Mouse (Mus musculus) embryonic facial prominence, embryonic 14.5 days (tissue): Measurements from ENCODE around the gene Ccdc153. TPM values are rescaled to one million over a fixed set of nuclear protein-coding genes. Genes with fewer than 3 reads are reported as not detected.

Source experiments
- ATAC-seq: fragments of 200-750 bp; cut with Nextera tagmentation; 2 replicates; pipeline ENCODE4 v1.8.0; 2017; ENCODE audit warnings: low read depth, moderate number of reproducible peaks, moderate TSS enrichment
- DNase-seq: peaks from one replicate; pipeline ENCODE4 v3.0.0-alpha.2; 2015; ENCODE audit warnings: low spot score
- H3K27ac ChIP-seq: fragments of 300-500 bp; sonication (generic); replicated peaks from 2 replicates; pipeline ENCODE4 v1.5.1; 2014; ENCODE audit warnings: low read depth, mild to moderate bottlenecking, low read length, moderate library complexity
- H3K27me3 ChIP-seq: fragments of 300-500 bp; sonication (generic); replicated peaks from 2 replicates; pipeline ENCODE4 v1.6.1; 2014; ENCODE audit warnings: low read length; ENCODE audit not compliant: control insufficient read depth, insufficient read depth
- H3K36me3 ChIP-seq: fragments of 300-500 bp; sonication (generic); 2 replicates; pipeline ENCODE4 v1.6.1; 2014; ENCODE audit warnings: low read length, mixed read lengths; ENCODE audit not compliant: control insufficient read depth, insufficient read depth
- H3K4me1 ChIP-seq: fragments of 300-500 bp; sonication (generic); 2 replicates; pipeline ENCODE4 v1.6.1; 2014; ENCODE audit warnings: antibody characterized with exemption, low read length; ENCODE audit not compliant: control insufficient read depth, insufficient read depth
- H3K4me2 ChIP-seq: fragments of 300-500 bp; sonication (generic); 2 replicates; pipeline ENCODE4 v1.6.1; 2014; ENCODE audit warnings: low read depth, mild to moderate bottlenecking, low read length, moderate library complexity, mixed read lengths
- H3K4me3 ChIP-seq: fragments of 300-500 bp; sonication (generic); 2 replicates; pipeline ENCODE4 v1.5.1; 2014; ENCODE audit warnings: low read depth, mild to moderate bottlenecking, low read length
- H3K9ac ChIP-seq: fragments of 300-500 bp; sonication (generic); 2 replicates; pipeline ENCODE4 v1.6.1; 2014; ENCODE audit warnings: low read depth, mild to moderate bottlenecking, low read length, moderate library complexity, mixed read lengths
- H3K9me3 ChIP-seq: fragments of 300-500 bp; sonication (generic); 2 replicates; pipeline ENCODE4 v1.6.1; 2016; ENCODE audit warnings: low read length; ENCODE audit not compliant: control insufficient read depth
- WGBS: fragments of 180-500 bp; shearing (Covaris S2); extraction: QIAGEN DNeasy Blood & Tissue Kit; methylation state at CpG from one replicate; pipeline ENCODE4 v1.1.7; 2014; 5-methylcytosine and 5-hydroxymethylcytosine counted together
- polyA plus RNA-seq: library from polyadenylated mRNA; unstranded; fragments of >200 nt; fragmentation: Nextera tagmentation; extraction: Ambion mirVana; gene quantifications from 2 replicates; pipeline ENCODE4 v1.2.1, GENCODE M21; 2014

Ccdc153 gene
- polyA plus RNA-seq, 1 experiment from 2014 or later = 10.0 TPM

GRCm38 (mm10) chr9:44247907-44248306, 7.4 kb downstream of the Ccdc153 start:
- Histone ChIP-seq H3K4me2 (no peak overlapping the region), H3K9me3 (no peaks in the 10 kb centered on the region), H3K27me3 (no peaks in the 10 kb centered on the region), H3K9ac (no peak overlapping the region), H3K36me3 (no peaks in the 10 kb centered on the region), H3K27ac (no peak overlapping the region), H3K4me1 (no peaks in the 10 kb centered on the region), H3K4me3 (no peak overlapping the region)
- WGBS = 82% methylated on average over 6 of the region's 6 CpGs
- DNase-seq (no peak), ATAC-seq (no peak)

- no peak overlapping the region for H3K4me2 ChIP-seq
- peaks cover 8% of the 10 kb centered on the region for H3K4me1 ChIP-seq
- peak; percentile 87 for ATAC-seq
- no peak overlapping the region for H3K4me3 ChIP-seq
- H3K36me3 ChIP-seq = no peaks in the 10 kb centered on the region
- H3K9me3 ChIP-seq = no peaks in the 10 kb centered on the region
- WGBS = 52% methylated on average over 26 of the region's 26 CpGs
- no peaks in the 10 kb centered on the region for H3K27me3 ChIP-seq
- DNase-seq = peak; percentile 75
- H3K9ac ChIP-seq = no peak overlapping the region
- no peak overlapping the region for H3K27ac ChIP-seq
Observed at GRCm38 (mm10) chr9:44249181-44250146, 9.0 kb downstream of the Ccdc153 start.

GRCm38 (mm10) chr9:44250445-44250844, 10.0 kb downstream of the Ccdc153 start:
- no peak overlapping the region for H3K4me3 ChIP-seq
- no peaks in the 10 kb centered on the region for H3K27me3 ChIP-seq
- H3K4me2 ChIP-seq = no peak overlapping the region
- H3K36me3 ChIP-seq = no peaks in the 10 kb centered on the region
- H3K27ac ChIP-seq = no peak overlapping the region
- no peaks in the 10 kb centered on the region for H3K9me3 ChIP-seq
- 79% methylated on average over 4 of the region's 4 CpGs for WGBS
- ATAC-seq = no peak
- no peak for DNase-seq
- H3K4me1 ChIP-seq = peaks cover 16% of the 10 kb centered on the region
- H3K9ac ChIP-seq = no peak overlapping the region

GRCm38 (mm10) chr9:44251314-44251713, 10.8 kb downstream of the Ccdc153 start, which contains the start of gene Pdzd3:
TSS of gene Pdzd3 (minus strand) at chr9:44251471.
- no peak within 1 kb of the TSS for H3K27ac ChIP-seq
- H3K4me2 ChIP-seq = no peak within 1 kb of the TSS
- no peaks in the 10 kb centered on the region for H3K27me3 ChIP-seq
- H3K4me3 ChIP-seq = no peak within 1 kb of the TSS
- H3K9ac ChIP-seq = no peak within 1 kb of the TSS
- WGBS = 76% methylated on average over 10 of the region's 10 CpGs
- DNase-seq (no peak), ATAC-seq (no peak)
- H3K9me3 ChIP-seq = no peaks in the 10 kb centered on the region
- peaks cover 16% of the 10 kb centered on the region for H3K4me1 ChIP-seq
- no peaks in the 10 kb centered on the region for H3K36me3 ChIP-seq

- no peaks in the 10 kb centered on the region for H3K36me3 ChIP-seq
- peaks cover 16% of the 10 kb centered on the region for H3K4me1 ChIP-seq
- DNase-seq (peak; percentile 55), ATAC-seq (no peak)
- 59% methylated on average over 6 of the region's 6 CpGs for WGBS
- H3K4me2 ChIP-seq = no peak overlapping the region
- H3K9ac ChIP-seq = no peak overlapping the region
- no peaks in the 10 kb centered on the region for H3K27me3 ChIP-seq
- H3K4me3 ChIP-seq = no peak overlapping the region
- H3K27ac ChIP-seq = no peak overlapping the region
- no peaks in the 10 kb centered on the region for H3K9me3 ChIP-seq
Observed at GRCm38 (mm10) chr9:44253441-44253840, 13.0 kb downstream of the Ccdc153 start.

- Histone ChIP-seq H3K4me1 (peaks cover 16% of the 10 kb centered on the region), H3K4me2 (no peak overlapping the region), H3K9me3 (no peaks in the 10 kb centered on the region), H3K36me3 (no peaks in the 10 kb centered on the region), H3K27ac (0 out of 2 replicates have a peak overlapping the region, but pooled peaks have one; percentile 34), H3K27me3 (no peaks in the 10 kb centered on the region), H3K9ac (no peak overlapping the region), H3K4me3 (no peak overlapping the region)
- DNase-seq (peak; percentile 53), ATAC-seq (peak; percentile 53)
- WGBS = 12% methylated on average over 5 of the region's 5 CpGs
Observed at GRCm38 (mm10) chr9:44254508-44255135, 14.1 kb downstream of the Ccdc153 start.

GRCm38 (mm10) chr9:44255136-44255521, 14.7 kb downstream of the Ccdc153 start:
- H3K36me3 ChIP-seq = no peaks in the 10 kb centered on the region
- H3K4me3 ChIP-seq = no peak overlapping the region
- peaks cover 16% of the 10 kb centered on the region for H3K4me1 ChIP-seq
- ATAC-seq (no peak), DNase-seq (no peak)
- H3K9me3 ChIP-seq = no peaks in the 10 kb centered on the region
- H3K27ac ChIP-seq = peak overlapping the region; percentile 34; the same call in 1 of the 2 replicates
- H3K4me2 ChIP-seq = no peak overlapping the region
- H3K27me3 ChIP-seq = no peaks in the 10 kb centered on the region
- 47% methylated on average over 6 of the region's 6 CpGs for WGBS
- H3K9ac ChIP-seq = no peak overlapping the region

GRCm38 (mm10) chr9:44256213-44256612, 15.7 kb downstream of the Ccdc153 start:
- ATAC-seq = no peak
- no peak for DNase-seq
- Histone ChIP-seq H3K4me2 (no peak overlapping the region), H3K9ac (no peak overlapping the region), H3K4me3 (no peak overlapping the region), H3K4me1 (peaks cover 16% of the 10 kb centered on the region), H3K36me3 (no peaks in the 10 kb centered on the region), H3K9me3 (no peaks in the 10 kb centered on the region), H3K27me3 (no peaks in the 10 kb centered on the region), H3K27ac (no peak overlapping the region)
- WGBS = 75% methylated on average over 8 of the region's 8 CpGs
